Mouse (Mus musculus) kidney, adult 9 months (tissue): ENCODE measurements around the gene Sult1a1.

Experiments
- DNase-seq: peaks from one replicate; pipeline ENCODE4 v3.0.0; 2022

Gene Sult1a1

DNA sequence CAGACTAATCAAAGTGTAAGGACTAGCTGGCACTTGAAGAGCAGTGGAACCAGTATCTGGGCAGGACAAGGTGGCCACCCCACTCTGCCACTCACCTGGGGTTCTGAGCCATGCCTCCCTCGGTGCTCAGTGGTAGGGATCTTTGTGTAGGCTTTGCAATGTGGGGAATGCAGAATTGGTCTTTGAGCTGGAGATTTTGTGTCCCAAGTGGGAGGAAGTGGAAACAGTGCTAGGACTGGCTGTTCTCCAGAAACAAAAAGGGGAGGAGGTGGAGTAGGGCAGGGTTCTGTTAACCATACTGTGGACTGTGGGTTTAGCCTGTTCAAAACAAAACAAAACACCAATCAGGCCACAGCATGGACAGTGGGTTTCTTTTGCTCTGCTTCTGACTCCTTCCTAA lies at the start of gene Sult1a1:
Gene Sult1a1 (minus strand): TSS at position 226 of the 400 bp plus-strand sequence.
- DNase-seq = peak; percentile 89

GRCm38 (mm10) chr7:126725667-126726066 lies 49.4 kb upstream of the Sult1a1 start:
- DNase-seq = no peak

DNA sequence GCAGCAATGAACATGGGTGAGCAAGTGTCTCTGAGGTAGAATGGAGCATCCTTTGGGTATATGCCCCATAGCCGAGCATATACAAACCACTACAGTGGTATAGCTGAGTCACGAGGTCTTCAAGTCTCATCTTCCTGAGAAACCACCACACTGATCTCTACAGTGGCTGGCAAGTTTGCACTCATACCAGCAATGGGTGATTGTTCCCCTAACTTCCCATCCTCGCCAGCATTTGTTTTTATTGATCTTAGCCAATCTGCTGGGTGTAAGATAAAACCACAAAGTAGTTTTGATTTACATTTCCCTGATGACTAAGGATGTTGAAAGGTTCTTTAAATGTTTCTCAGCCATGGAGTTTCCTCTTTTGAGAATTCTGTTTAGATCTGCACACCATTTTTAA lies 48.8 kb upstream of the Sult1a1 start:
- no peak for DNase-seq

GRCm38 (mm10) chr7:126721635-126722034 lies 45.4 kb upstream of the Sult1a1 start:
- no peak for DNase-seq

GRCm38 (mm10) chr7:126718787-126719337 lies 42.6 kb upstream of the Sult1a1 start:
- no peak for DNase-seq

- DNase-seq = no peak
Observed at GRCm38 (mm10) chr7:126717566-126717965, 41.3 kb upstream of the Sult1a1 start.

DNA sequence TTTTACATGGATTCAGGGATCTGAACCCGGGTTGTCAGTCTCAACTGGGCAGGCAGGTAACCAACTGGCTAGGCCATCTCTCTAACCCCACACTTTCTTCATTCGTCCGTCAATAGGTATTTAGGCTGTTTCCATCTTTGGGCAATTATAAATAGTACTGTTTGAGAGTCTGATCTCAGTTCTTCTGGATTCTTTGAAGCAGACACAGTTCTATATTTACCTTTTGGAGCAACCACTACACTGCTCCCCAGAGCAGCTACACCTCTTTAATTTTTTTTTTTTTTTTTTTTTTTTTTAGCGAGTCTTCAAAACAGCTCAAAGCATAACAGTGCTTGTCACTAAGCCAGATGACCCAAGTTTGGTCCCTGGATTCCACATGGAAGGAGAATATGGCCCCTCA lies 39.4 kb upstream of the Sult1a1 start:
- DNase-seq = no peak

DNA sequence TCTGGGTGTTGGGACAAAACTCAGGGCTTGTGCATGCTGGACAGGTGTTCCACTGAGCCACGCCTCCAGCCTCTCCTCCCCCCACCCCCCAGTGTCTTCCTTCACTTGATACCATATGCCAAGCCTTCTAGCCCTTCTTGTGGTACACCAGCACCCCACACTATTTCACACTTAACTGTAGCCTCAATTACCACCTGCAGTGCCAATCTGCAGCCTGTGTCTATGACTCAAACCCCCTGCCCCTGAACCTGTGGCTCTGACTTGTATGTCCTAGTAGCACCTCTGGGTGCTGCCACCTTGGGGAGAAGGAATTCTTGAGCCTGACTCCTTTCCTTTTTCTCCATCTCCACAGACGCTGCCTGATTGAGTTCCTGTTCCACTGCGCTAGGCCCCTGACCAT lies 35.7 kb upstream of the Sult1a1 start:
- no peak for DNase-seq

- no peak for DNase-seq
Observed at GRCm38 (mm10) chr7:126710266-126710665, 34.0 kb upstream of the Sult1a1 start.

GRCm38 (mm10) chr7:126708175-126708952 lies 32.1 kb upstream of the Sult1a1 start:
- no peak for DNase-seq

DNA sequence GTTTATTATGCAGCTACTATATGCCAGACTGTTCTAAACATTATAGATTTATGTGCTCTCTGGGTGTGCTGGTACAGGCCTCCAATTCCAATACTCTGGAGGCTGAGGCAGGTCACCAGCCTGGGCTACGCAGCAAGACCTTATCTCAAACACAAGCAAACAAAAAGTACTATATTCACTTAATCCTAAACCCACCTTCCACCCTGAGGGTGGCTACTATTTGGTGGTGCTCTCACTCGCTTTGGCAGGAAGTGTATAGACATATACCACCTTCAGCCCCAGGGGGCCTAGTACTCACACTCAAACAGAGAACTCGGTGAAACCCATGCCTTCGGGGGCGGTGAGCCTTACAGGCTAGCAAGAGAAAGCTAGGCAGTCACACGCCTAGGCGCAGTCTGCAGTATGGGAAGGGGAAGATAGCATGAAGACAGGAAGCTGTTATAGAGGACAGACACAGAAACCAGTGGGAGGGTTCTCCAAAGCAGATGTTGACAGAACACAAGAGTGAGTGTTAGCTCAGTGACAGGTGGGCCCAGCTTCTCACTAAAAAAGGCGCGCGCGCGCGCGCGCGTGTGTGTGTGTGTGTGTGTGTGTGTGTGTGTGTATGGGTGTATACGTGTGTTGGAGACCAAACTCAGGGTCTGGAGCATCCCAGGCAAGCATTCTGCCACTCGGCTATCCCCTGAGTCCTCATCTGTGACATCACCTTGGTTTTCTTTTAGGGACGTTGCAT lies 31.4 kb upstream of the Sult1a1 start, which contains the start of gene Coro1a:
Gene Coro1a (minus strand): TSS at position 346 of the 733 bp plus-strand sequence.
- DNase-seq = no peak

GRCm38 (mm10) chr7:126704121-126704980 lies 28.1 kb upstream of the Sult1a1 start:
- DNase-seq = peak; percentile 45

- no peak for DNase-seq
Observed at GRCm38 (mm10) chr7:126703757-126704077, 27.5 kb upstream of the Sult1a1 start.

GRCm38 (mm10) chr7:126702861-126703756 lies 26.9 kb upstream of the Sult1a1 start:
- DNase-seq = peak; percentile 7

DNA sequence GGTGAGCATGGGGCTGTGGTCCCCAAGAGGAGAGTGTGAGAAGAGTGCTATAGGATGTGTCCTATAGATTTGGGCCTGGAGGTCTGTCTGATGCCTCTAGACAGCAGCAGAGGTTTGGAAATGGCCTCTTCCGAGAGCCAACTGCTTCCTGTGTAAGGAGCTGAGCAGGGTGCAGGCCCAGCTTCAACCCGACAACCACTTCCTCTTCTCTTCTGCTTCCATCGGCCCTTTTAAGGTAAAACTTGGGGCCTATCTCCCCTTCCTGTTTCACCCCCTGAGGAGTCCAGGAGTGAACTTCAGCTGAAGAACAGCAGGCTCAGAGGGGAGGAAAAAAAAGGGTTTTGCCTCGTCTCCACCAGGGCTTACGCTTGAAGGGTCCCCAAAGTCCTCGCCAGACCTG lies 26.1 kb upstream of the Sult1a1 start:
- peak; percentile 20 for DNase-seq

GRCm38 (mm10) chr7:126701559-126702357 lies 25.5 kb upstream of the Sult1a1 start:
- DNase-seq = no peak

DNA sequence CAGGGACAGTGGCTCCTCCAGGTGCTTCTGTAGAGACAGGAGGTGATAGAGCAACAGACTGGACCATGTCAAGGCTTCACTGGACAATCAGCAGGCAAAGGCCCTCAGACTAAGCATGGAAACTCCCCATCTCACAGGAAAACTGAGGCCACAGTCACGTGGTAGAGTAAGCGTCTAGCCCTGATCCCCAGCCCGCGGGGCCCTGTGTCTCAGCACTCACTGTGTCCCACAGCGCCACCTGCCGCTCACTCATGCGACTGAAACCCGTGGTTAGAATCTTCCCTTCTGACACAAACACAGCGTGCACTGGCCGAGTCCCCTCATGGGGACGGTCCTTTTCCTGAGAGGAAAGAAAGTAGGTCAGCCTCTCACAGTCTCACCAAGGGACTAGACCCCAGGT lies 24.8 kb upstream of the Sult1a1 start:
- DNase-seq = peak; percentile 88

DNA sequence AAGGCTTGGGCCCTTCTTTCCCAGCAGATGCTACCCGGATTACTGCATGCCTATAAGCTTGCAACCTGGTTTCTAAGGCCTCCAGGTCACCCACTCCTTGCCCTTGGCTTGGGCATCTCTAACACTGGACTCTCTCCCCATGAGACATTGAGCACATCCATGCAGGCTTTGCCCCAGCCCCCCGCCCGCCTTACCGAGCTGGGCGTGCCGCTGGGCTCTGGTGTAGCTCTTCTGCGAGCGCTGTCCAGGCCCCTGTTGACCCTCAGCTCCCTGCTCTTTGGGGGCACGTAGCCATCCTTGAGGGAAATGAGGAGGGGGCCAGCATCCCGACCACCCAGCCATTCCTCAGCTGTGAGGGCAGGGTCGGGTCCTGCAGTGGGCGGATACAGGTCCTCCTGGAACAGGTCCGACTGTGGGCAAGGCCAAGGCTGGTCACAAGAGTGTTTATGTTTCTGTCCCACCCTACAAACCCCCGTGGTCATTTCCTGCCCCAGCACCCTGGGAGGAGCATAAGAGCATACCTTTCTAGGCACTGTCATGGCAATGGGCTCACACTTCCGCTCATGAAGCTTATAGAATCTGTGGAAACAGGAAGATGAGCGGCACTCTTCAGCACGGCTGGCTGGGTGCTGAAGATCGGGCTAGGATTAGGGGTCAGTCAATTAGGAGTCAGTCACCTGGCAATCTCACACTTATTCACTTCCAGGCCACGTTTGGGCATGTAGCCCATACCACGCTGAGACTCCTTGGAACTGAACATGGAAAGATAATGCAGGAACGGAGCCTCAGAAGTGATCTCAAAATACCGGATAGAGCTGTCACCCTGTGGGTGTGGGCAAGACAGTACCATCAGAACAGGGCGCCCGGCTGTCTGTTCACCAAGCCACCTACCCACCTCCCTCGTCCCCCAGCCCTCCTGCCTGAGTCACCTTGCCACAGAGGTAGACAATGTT lies 24.1 kb upstream of the Sult1a1 start:
- DNase-seq = peak; percentile 11

GRCm38 (mm10) chr7:126697838-126698237 lies 21.6 kb upstream of the Sult1a1 start:
- DNase-seq = peak; percentile 2

DNA sequence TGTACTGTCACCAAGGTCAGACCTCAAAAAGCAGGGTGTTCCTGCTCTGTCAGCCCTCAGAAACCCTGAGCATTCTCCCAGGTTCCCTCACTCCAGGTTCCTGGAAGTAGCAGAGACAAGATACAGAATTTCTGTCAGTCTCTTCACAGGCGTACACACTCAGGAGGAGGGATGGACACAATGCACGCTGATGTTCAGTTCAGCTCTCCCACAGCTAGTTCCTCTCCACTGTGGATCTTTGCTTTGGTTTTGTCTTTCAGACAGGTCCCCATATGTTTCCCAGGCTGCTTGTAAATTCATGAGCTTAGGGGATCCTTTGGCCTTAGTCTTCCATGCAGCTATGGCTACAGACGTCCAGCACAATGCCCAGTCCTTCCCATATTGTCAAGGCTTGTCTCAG lies 20.7 kb upstream of the Sult1a1 start:
- DNase-seq = no peak
